Mouse (Mus musculus): ENCODE measurements around the gene Ebp.

The Ebp gene

DNA sequence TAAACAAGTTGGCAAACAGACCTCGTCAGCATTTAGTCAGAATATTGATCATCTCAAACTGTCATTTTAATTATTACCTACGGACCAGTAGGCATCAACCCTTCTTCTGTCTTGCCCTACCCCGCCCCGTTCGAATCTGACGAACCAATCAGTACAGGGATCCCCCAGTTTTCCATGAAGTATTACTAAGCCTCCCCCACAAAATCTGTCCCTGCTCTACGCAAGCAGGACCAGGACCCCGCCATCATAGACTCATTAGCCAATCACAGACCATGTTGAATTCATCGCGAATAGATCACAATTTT, at the start of gene Ebp:
Gene Ebp, minus strand, starts transcription at position 94 of the 305 bp plus-strand sequence.
- DNase-seq (ENCODE audit: low spot score): no peak

DNA sequence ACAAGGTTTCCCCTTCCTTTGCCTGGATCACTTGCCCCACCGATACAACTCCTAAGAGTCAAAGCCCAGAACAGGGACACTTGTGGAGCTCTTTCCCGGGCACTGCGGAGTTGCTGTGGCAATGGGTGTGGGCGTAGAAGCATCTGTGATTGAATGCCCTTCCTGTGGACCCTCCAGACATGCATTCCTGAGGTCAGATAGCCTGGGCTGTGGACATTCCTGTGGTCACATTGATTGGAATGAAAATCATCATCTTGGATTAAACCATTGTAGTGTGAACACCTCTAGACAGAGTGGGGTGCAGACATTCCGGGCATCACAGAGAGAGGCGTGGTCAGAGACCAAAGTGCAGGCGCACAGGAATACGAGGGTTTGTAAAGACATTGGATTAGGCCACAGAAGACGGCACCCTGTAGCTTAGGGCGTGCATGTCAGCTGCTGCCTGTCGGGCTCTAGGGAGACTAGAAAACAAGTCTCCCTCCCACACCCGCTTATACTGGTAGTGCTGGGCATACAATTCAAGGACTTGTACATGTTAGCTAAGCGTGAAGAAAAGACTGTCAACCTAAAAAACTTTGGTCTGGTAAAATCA, 45.6 kb upstream of the Ebp start:
- no peak for DNase-seq (ENCODE audit: low spot score)

DNA sequence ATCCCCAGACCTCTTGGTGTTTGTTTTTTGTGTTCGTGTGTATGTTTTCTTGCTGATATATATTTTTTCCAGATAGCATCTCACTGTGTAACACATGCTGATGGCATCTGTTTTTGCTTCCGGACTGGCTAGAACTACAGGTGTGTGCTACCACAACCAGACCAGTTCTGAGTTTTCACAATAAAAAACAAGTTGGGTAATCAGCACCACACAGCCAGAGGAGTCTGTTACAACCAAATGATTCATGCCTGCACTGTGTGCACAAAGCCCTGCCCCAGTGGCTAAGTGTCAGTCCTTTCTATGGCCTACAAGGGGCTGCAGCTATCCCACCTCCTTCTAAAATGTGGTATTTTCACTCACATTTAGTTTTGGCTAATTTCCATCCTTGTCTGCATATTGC, 43.4 kb upstream of the Ebp start:
- DNase-seq (ENCODE audit: low spot score): no peak

DNA sequence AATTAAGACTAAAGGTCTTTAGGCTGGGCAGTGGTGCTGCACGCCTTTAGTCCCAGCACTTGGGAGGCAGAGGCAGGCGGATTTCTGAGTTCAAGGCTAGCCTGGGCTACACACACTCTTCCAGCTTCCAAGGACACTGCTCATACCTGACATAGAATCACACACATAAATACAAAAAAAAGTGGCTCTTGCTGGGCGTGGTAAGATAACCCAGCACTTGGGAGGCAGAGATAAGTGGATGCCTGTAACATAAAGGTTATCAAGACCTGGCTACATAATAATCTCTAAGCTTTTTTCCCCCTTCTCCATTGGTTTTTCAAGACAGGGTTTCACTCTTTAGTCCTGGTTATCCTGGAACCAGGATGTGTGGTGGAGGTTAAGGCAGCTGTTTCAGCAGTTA, 40.3 kb upstream of the Ebp start:
- no peak for DNase-seq (ENCODE audit: low spot score)

DNA sequence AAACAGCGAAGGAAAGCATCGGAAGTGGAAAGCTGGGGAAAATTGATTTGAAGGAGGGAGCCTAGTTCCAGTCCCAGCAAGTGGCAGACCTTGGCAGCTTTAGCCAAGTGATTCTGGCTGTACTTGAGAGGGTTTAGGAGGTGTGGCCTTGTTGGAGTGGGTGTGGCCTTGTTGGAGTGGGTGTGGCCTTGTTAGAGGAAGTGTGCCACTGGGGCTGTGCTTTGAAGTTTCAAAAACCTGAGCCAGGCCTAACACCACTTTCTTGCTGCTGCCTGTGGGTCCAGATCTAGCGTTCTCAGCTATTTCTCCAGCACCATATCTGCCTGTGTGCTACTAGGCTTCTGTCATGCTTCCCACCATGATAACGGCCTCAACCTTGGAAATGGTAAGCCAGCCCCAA, 37.0 kb upstream of the Ebp start:
- no peak for DNase-seq (ENCODE audit: low spot score)

DNA sequence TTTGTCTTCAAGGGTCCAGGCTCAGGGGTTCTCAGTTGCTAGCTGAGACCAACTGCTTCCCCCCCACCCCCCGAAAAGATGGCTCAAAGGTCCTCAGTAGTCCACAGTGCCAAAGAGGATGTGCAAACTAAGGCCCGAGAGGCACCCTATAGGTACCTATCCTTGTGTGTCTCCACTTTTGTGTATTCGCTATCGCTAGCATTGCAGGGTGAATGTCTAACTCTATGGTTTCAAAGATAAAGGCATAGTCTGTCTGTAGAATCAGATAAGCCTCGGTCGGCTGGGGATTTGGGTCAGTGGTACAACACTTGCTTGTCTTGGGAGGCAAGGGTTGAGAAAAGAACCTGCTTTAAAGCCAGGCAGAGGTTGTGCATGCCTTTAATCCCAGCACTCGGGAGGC, 30.2 kb upstream of the Ebp start:
- no peak for DNase-seq (ENCODE audit: low spot score)

DNA sequence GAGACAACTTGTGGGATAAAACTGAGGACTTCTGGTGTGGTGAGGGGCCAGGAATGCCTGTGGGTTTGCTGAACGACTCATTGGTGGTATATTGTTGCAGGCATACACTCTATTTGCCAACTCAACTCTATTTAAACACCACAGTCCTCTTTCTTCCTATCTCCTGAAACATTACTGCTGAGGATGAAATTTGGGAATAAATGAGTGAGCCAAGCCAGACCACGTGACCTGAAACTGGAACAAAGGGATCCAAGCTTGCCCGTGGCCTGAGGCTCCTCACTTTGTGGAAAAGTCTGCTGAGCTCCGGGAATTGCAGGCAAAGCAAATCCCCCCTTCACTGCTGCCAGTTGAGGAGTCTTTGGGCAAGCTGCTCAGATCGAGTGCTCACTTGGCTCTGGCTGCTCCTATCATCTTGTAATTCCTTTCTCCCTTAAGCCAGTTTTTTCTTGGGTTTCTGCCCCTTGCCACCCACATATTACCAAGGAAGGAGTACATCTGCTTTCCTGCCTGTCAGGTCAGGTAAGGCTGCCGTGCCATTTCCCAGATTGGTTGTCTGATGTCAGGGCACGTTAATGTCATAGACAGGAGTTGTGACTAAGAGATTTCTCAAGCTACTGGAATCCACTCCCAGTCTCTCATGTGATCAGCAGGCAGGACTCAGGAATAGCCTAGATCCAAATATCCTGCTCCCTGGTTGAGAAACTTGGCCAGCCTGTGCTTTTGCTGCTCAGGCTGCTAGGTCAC, 29.5 kb upstream of the Ebp start:
- no peak for DNase-seq (ENCODE audit: low spot score)

DNA sequence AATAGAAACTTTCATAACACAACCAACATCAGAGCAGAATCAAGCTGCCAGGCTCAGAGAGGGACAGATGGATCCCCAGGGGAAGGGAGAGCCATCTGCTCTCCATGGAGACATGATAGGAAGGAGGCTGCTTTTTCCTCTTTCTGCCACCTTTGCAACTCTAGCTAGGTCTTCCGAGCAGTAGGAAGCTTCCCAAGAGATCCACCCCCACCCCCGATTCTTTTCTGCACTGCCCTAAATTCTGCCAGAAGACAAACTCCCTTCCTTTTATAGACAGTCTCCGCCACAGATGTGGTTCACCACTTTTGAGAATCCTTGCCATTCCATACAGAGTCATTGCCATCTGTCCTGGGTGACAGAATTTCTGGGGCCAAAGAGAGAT, 29.0 kb upstream of the Ebp start:
- no peak for DNase-seq (ENCODE audit: low spot score)

DNA sequence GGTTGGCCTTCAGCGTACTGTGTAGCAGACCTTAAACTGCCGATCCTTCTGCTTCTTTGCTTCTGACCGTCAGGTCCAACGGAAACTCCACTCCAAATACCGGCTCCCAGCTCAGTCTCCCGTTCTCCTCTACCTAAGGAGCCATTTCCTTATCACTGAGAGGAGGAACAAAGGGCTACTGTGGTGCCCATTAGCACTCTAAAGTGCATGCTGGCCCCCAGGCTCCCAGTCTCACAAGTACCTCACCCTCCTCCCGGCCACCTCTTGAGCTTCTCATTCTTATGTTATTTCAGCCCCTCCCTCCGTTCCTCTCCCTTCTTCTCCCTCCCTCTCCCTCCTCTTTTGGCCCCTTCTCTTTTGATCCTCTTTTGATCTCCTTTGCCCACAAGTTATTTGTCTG, 26.3 kb upstream of the Ebp start:
- no peak for DNase-seq (ENCODE audit: low spot score)

DNA sequence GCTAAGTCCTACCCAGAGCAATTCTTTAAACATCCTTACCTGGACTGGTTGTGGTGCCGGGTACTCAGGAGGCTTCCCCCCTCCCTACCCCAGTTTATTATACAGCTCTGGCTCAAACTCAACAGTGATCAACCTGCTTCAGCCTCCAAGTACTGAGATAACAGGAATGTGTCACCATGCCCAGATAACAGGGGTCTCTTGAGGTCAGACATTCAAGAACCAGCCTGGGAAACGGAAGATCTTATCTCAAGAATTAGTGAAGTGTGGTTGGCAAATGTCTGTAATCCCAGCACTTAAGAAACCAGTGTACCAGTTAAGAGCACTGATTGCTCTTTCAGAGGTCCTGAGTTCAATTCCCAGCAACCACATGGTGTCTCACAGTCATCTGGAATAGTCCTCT, 24.8 kb upstream of the Ebp start:
- no peak for DNase-seq (ENCODE audit: low spot score)

DNA sequence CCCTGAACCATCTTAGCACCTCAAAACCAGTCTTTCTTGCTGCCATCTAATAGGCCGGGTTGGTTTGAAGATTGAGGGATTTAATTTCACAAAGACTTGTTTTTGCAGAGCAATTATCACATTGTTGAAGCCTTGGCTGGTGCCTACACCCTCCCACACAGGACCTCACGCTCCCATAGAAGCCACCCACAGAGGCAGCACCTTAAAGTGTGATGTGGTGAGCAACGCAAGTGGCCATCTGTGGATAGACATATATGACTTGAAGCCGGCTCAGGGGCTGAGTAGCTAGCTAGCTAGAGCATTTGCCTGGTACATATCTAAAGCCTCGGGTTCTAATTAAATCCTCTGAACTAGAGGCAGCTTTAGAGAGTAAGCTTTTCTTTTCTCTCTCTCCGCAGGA, 24.1 kb upstream of the Ebp start:
- DNase-seq (ENCODE audit: low spot score): no peak

DNA sequence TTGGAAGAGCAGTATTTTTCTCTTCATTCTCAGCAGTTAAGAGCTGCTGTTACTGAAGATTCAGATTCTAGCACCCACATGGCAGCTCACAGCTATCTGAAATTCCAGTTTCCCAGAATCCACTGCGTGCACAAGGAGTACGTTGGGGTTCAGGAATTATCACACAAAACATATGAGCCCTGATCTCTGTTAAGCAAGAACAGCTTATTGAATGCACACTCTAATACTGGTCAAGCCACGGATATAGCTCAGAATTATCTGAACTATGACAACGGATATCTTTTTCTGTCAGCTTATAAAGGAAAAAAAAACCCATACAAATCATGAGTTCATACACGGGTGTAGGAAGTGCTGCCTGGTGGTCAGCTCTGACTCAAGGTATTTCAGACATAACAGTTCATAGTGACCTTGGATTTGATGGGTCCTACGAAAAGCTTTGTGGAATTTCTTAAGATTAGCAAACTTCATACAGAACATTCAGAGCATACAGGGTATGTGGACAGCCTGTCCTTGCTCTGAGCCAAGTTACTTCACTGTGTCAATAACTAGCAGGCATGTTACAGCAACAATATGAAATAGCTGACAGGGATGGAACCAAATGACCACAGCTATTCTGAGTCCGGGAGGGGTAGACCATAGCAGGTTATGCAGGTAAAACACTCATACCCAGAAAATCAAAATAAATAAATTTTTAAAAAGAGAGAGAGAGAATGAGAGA, 18.3 kb upstream of the Ebp start:
- no peak for DNase-seq (ENCODE audit: low spot score)

DNA sequence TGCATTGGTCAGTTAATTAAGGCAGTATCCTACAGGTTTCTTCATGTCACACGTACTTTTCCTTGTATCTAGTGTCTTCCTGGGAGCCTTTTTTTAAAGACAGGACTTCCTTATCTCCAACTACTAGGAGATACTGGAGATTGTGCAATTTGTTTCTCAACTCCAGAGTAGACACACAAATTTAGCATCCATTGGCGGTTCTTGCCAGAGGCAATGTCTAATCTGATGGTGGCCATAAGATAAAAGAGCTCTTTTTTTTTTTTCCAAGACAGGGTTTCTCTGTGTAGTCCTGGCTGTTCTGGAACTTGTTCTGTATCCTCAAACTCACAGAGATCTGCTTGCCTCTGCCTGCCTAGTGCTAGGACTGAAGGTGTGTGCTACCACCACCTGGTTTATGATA, 16.4 kb upstream of the Ebp start:
- no peak for DNase-seq (ENCODE audit: low spot score)

DNA sequence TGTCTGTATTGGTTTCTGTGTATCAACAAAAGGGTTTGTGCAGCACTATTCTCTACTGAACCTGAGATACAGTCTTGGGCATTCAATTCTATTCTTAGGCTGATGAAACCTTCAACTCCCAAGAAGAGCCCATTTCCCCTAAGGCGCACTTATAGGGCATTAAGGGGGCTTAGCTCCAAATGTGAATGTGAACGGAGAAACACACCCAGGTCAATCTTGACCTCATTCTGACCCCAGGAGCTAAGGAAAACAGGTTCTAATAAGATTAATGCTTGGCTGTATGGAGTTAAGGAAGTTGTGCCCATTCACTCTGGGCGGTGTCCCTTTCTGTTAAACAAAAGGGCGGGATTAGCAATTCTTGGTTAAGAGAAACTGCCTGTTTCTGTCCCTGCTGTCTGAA, 13.9 kb upstream of the Ebp start:
- DNase-seq (ENCODE audit: low spot score): no peak

DNA sequence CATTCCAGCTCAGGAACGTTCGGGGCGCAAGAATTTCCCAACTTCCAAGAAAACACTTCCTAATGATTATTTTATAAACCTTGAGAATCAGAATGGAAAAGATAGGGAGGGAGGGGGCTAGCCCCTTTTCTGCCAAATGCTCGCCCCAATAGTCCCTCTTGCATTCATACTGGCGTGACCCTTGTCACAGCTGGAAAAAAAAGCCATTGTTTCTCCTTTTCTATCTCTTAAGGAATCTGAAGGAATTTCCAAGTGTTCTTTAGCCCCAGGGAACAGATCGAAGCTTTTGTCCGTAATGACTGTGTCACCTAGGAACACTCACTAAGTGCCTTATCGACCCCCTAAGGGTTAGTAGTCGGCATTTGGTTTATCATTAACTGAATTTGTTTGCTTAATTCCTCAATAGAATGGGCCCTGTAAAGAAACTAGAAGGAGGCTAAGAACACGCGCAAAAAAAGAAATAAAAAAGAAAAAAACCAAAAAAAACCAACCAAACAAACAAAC, 13.4 kb upstream of the Ebp start:
- no peak for DNase-seq (ENCODE audit: low spot score)

DNA sequence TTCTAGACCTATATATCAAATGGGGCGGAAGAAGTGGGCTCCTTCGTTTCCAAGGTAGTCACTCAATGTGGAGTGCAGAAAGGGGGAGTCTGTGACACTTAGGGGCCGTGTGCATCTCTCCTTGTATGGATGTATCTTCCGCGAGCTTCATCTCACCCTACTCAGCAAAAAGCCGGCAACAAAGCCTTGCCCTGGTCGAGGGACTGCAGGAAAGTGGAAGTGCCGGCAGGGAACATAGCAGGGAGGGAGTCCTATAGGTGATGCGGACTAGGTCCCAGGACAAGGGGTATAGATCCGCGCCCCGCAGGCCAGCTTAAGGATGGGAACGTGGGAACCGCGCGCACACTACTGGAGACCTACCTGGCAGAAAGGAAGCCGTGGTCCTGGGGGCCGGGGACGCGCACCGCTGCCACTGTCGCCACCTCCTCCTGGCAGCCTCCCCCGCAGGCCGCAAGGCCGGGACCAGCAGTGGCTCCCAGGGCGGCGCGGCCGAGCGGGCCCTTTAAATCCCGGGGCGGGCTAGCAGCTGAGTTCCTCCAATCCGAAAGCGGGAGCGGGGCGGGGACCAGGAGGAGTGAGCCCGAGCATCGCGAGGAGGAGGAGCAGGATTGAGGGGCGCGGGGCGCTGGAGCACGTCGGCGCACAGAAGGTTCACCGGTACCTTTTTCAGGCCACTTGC, 12.8 kb upstream of the Ebp start, which contains the start of gene Porcn:
Gene Porcn, minus strand, starts transcription at position 511 of the 679 bp plus-strand sequence.
- DNase-seq (ENCODE audit: low spot score): peak; percentile 86

DNA sequence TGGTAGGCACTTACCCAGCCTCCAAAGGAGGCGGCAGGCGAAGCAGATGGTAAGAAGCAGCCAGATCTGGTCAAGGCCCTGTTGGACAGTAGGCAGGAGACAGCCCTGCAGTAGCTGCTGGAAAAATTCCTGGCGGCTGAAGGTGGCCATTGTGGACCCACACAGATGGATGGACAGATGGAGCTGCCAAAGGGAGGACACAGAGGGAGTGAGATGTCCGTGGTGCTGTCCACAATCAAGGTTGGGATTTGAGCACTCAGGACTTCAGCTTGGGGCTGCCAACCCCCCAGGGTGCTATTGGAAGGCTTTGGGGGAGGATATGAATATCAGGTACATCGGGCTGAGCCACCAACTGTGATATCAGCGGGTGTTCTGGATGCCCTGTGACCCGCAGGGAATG, 12.2 kb upstream of the Ebp start:
- DNase-seq (ENCODE audit: low spot score): no peak

DNA sequence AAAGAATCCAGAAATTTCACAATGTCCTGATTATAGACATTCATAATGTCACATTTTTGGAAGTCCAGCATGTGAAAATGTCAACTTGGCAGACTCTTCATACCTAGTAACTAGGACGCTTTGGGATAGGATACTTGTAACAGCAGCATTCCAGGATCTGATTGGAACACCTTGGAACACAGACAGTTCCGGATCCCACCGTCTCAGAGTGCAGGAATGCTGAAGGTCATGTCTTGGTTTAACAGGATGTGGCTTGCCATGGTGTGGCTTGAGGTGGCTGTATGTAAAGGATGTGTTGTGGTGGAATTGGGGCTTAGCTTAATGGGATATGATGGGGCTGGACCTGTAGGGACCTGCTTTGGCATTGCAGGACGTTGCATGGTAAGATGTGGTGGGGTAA, 11.8 kb upstream of the Ebp start:
- DNase-seq (ENCODE audit: low spot score): no peak

DNA sequence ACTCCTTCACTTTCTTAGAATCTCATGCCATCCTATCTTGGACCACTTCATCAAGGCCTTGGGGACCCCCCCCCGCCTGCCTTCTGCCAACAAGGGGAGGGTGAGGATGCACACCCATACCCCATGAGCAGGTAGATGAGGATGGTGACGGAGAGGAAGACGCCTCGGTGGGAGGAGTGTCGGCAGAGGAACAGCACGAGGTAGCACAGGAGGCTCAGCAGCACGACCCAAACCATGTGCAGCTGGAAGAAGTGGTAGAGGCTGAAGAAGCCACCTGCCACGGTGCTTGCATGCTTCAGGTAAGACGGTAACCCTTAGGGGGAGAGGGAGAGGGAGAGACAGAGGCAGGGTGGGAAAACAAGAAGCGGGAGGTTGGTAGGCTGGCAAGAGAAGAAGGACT, 10.8 kb upstream of the Ebp start:
- no peak for DNase-seq (ENCODE audit: low spot score)

DNA sequence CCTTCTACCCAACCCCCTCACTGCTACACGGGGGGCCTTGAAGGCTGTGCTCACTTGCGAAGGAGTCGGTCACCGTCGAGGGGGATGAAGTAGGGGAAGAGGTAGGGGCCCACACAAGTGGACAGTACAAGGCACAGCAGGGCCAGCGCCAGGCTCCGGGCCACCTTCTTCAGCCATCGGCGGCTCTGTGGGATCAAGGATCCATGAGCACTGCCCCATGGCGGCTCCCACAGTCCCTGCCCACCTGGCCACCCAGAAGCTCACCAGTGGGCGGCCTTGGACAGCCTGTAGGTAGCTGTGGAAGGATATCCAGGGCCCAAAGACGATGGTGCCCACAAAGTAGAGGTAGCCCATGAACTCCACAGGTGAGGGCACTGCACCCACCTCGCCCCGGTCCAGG, 9.8 kb upstream of the Ebp start:
- DNase-seq (ENCODE audit: low spot score): no peak

DNA sequence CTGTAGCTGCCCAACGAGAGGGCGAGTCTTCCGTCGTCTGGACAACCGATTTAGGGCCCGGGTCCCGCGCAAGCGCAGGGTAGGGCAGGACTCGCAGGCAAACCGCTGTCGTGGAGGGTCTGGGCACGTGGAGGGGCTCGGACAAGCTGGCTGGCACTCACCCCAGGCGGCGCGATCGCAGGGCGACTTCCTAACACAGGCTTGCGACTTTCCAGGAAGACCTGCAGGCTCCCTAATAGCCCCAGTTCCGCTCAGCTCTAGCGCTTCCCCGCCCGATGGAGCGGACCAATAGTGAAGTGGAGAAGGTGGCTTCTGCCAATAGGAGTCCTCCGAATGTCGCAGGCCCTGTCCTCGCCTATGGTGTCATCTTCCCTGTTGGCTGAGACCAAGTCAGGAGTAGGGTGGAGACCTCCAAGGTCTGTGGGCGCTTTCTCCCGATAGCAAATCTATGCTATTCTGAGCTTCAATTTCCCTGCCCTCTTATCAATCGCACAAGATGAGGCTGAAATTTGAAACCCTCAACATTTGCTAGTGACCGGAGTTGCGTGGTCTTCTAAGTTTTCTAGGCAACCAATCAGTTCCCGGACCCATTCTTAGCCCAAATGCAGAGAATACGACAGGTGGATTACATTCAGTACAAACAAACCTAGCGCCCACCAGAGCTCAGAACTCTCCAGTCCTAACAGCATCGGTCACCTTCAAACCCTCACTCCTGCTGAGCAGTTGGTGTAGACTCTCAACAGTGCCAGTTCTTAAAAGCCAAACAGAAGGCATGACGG, 483 bp downstream of the Ebp start:
- DNase-seq (ENCODE audit: low spot score): peak; percentile 71

DNA sequence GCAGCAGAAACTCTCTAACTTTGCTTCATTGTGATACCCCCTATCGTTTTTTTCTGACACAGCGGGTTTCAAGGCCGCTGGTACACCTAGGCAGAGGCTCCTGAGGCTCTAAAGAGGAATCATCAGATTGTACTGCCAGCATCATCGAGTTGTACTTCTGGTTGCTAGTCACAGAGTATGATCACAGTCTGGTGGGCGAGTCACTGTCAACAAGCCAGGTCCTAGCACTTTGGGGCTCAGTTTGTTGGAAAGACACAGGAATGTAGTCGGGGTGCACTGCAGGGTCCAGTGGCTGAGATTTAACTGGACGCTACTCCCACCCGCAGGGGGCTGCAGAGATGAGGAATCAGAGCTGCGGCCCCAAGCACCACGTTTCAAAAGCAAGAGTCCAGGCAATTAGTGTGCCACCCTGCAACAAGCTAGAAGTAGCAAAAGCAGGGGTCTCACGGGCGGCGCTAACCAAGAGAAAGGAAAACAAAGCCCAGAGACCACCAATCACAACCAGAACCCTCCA, 1.1 kb downstream of the Ebp start:
- peak; percentile 40 for DNase-seq (ENCODE audit: low spot score)
